9 mouse cellular contexts compared by ENCODE assay signal in genomic region chr6:105676637-105677036, GRCm38 (mm10). TPM values are rescaled to one million over a fixed set of nuclear protein-coding genes. Genes with fewer than 3 reads are reported as not detected.
A peak's percentile ranks its signal among the peaks of the same experiment; 100 is the strongest.
DNase-seq lines count a peak whose midpoint lies in the region; ATAC-seq and TF ChIP-seq lines count a peak whose summit lies in the region.
"Had no signal": no experiment of that assay in that cellular context is flagged by ENCODE, and none has a peak within 500 bp of the region (broad histone marks: within the 10 kb centered on the region; RNA-seq: fewer than 3 reads in every experiment).

No protein-coding gene starts in this region.

- no peak for TF ChIP-seq CTCF in cortical plate, adult 2 months (IDR thresholded peaks at IDR 0.05; ENCODE audit: extremely low read depth, insufficient read depth, low read length)
- TF ChIP-seq CTCF in forebrain, postnatal 0 days (IDR thresholded peaks at IDR 0.05; ENCODE audit: low read depth) = no peak

- H3K36me3 ChIP-seq in forebrain, postnatal 0 days (ENCODE audit: insufficient read depth) = no peaks in the 10 kb centered on the region
- H3K36me3 ChIP-seq in midbrain, embryonic 10.5 days = no peaks in the 10 kb centered on the region

- WGBS in forebrain, postnatal 0 days = 22% methylated on average over 5 of the region's 5 CpGs
- 25% methylated on average over 5 of the region's 5 CpGs for WGBS in midbrain, embryonic 10.5 days

- peaks cover 12% of the 10 kb centered on the region for H3K27me3 ChIP-seq in forebrain, postnatal 0 days (ENCODE audit: insufficient read depth, low read length)
- peaks cover 60% of the 10 kb centered on the region for H3K27me3 ChIP-seq in midbrain, embryonic 10.5 days (ENCODE audit: low read depth, poor library complexity, severe bottlenecking)

- ATAC-seq in forebrain, postnatal 0 days = no peak
- ATAC-seq in CD4-positive, CD25-positive, alpha-beta regulatory T cell, adult 4 months = no peak

- H3K4me1 ChIP-seq in cortical plate, adult 2 months (ENCODE audit: control insufficient read depth, insufficient read depth, low read length) = no peaks in the 10 kb centered on the region; the same call in 1 of the 2 replicates
- no peaks in the 10 kb centered on the region for H3K4me1 ChIP-seq in forebrain, postnatal 0 days (ENCODE audit: insufficient read depth)
- H3K4me1 ChIP-seq in midbrain, embryonic 10.5 days = peaks cover 26% of the 10 kb centered on the region

- peak overlapping the region; percentile 78 for H3K4me3 ChIP-seq in cortical plate, adult 2 months (ENCODE audit: insufficient read depth, low read length)
- H3K4me3 ChIP-seq in forebrain, postnatal 0 days (ENCODE audit: low read depth, low read length) = peak overlapping the region; percentile 54
- peak overlapping the region; percentile 62; the same call in 1 of the 2 replicates for H3K4me3 ChIP-seq in midbrain, embryonic 10.5 days

- TF ChIP-seq POLR2A in cortical plate, adult 2 months (IDR thresholded peaks at IDR 0.05; ENCODE audit: extremely low read depth, insufficient read depth, low read length) = no peak

- intact Hi-C loops in heart, postnatal 25 days (cut with DNase I) = no loop called here

- H3K27ac ChIP-seq in cortical plate, adult 2 months (ENCODE audit: insufficient read depth, low read length) = peak overlapping the region; percentile 66; the same call in 1 of the 2 replicates
- H3K27ac ChIP-seq in forebrain, postnatal 0 days (ENCODE audit: low read depth, low read length) = no peak overlapping the region
- no peak overlapping the region for H3K27ac ChIP-seq in midbrain, embryonic 10.5 days (replicated peaks)

- peak overlapping the region; percentile 80 for H3K4me2 ChIP-seq in forebrain, postnatal 0 days (ENCODE audit: low read depth)

- H3K9ac ChIP-seq in forebrain, postnatal 0 days = peak overlapping the region; percentile 61

- H3K9me3 ChIP-seq in forebrain, postnatal 0 days (ENCODE audit: low read length) = no peaks in the 10 kb centered on the region
- no peaks in the 10 kb centered on the region for H3K9me3 ChIP-seq in midbrain, embryonic 10.5 days (replicated peaks)

- DNase-seq in heart, adult 11 months = peak; percentile 68
- no peak for DNase-seq in heart, postnatal 25 days (ENCODE audit: low spot score)
- DNase-seq in forebrain, postnatal 0 days = peak; percentile 4
- no peak for DNase-seq in midbrain, embryonic 10.5 days (ENCODE audit: low spot score)
- DNase-seq in frontal cortex, postnatal 10 days (ENCODE audit: low spot score in 2 of 2) = no peak
- DNase-seq in gastrocnemius, postnatal 4 days (ENCODE audit: low spot score in 2 of 2) = no peak
- DNase-seq: gastrocnemius, postnatal 10 days had no signal

RNA-seq across cellular contexts. Expression of gene Cntn4, which starts 0.8 kb away (rescaled TPM):
- not detected for total RNA-seq in heart, postnatal 25 days (2021)
- polyA plus RNA-seq in cortical plate, adult 2 months (2012; rRNA removed) = 20.8 and 24.2 TPM in 2 replicates
- 15.2 and 23.3 TPM in 2 replicates for total RNA-seq in forebrain, postnatal 0 days (2014; rRNA removed)
- 9.1 and 13.9 TPM in 2 replicates for polyA plus RNA-seq in forebrain, postnatal 0 days (2015; fragmentation: Nextera tagmentation; extraction: Ambion mirVana)
- 0.07 and 0.76 TPM in 2 replicates for polyA plus RNA-seq in midbrain, embryonic 10.5 days (2016; fragmentation: Nextera tagmentation; extraction: Ambion mirVana)
- under 1 TPM in 1 of 2 experiments, not detected in 1; 0.42 TPM for polyA plus RNA-seq in CD4-positive, CD25-positive, alpha-beta regulatory T cell, adult 4 months (2017; shearing (Covaris generic))
- under 1 TPM; 0.47 to 0.70 TPM for total RNA-seq in gastrocnemius, postnatal 4 days (2021)

Comparison
In these comparisons a context has a peak if more than half of its experiments do, and no peak if none do; other contexts are left out.
1. DNase-seq: peak in heart, adult 11 months (single experiment) and forebrain, postnatal 0 days (single experiment); none in heart, postnatal 25 days (single experiment), midbrain, embryonic 10.5 days (single experiment), frontal cortex, postnatal 10 days (0 of 2) and gastrocnemius, postnatal 4 days (0 of 2).
2. Peak in every context shown above with its lines, with median percentiles within 50 percentile points of each other: H3K4me3 ChIP-seq.